ENCODE assay signal across 9 mouse cellular contexts in the genomic region with DNA sequence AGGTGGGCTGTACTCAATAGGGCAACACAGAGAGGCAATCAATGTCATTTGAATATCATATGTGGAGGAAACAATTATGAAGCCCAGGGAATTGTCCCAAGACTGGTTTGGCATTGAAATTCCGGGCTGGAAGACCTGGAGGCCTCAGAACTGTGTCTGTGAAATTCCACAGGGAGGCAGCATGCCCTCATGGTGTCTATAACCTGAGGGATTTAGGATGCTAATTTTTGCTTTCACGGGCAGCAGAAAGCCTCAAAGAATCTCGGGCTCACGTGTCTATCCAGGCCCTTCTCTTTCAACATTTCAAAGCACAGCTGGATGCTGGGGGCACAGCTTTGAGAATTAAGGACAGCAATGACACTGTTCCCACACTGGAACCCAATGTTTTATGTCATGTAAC. TPM values are rescaled to one million over a fixed set of nuclear protein-coding genes. Genes with fewer than 3 reads are reported as not detected.
A peak's percentile ranks its signal among the peaks of the same experiment; 100 is the strongest.
DNase-seq lines count a peak whose midpoint lies in the region; ATAC-seq and TF ChIP-seq lines count a peak whose summit lies in the region.
"Had no signal": no experiment of that assay in that cellular context is flagged by ENCODE, and none has a peak within 500 bp of the region (broad histone marks: within the 10 kb centered on the region; RNA-seq: fewer than 3 reads in every experiment).

No protein-coding gene starts in this region.

- intact Hi-C loops in left cerebral cortex, adult 2 months (cut with DNase I), result loop anchor here (1.0 kb wide), 1 partner anchor 242 kb away; no protein-coding TSS in a partner anchor

- H3K27ac ChIP-seq in lung, embryonic 14.5 days (ENCODE audit: low read depth), result no peak overlapping the region
- no peak overlapping the region for H3K27ac ChIP-seq in left cerebral cortex, adult 2 months
- H3K27ac ChIP-seq: embryonic facial prominence, embryonic 13.5 days had no signal

- no peaks in the 10 kb centered on the region for H3K36me3 ChIP-seq in lung, embryonic 14.5 days (ENCODE audit: insufficient read depth)
- H3K36me3 ChIP-seq: embryonic facial prominence, embryonic 13.5 days had no signal

- H3K4me3 ChIP-seq in lung, embryonic 14.5 days (ENCODE audit: low read depth, low read length), result no peak overlapping the region
- no peak overlapping the region for H3K4me3 ChIP-seq in left cerebral cortex, adult 2 months
- H3K4me3 ChIP-seq: embryonic facial prominence, embryonic 13.5 days had no signal

- no peaks in the 10 kb centered on the region for H3K9me3 ChIP-seq in lung, embryonic 14.5 days (ENCODE audit: low read depth, low read length)
- H3K9me3 ChIP-seq: embryonic facial prominence, embryonic 13.5 days had no signal

- peak; percentile 18 to 69 for DNase-seq in adrenal gland, adult (ENCODE audit: inconsistent age in 2 of 2, low spot score in 1 of 2)
- no peak for DNase-seq in adrenal gland, adult 8-10 months
- peak; percentile 34 for DNase-seq in lung, embryonic 14.5 days
- DNase-seq in lung, adult 18-20 months, result no peak
- peak; percentile 20 for DNase-seq in embryo, embryonic 9.5 days (ENCODE audit: extremely low spot score)
- DNase-seq in left cerebral cortex, adult 2 months (ENCODE audit: extremely low spot score in 1 of 2, low spot score in 2 of 2), result peak; percentile 30 to 35
- DNase-seq in urinary bladder, postnatal 14 days (ENCODE audit: low spot score), result no peak
- no peak for DNase-seq in thymus, postnatal 0 days (ENCODE audit: low spot score)

- no peaks in the 10 kb centered on the region for H3K27me3 ChIP-seq in lung, embryonic 14.5 days (ENCODE audit: insufficient read depth, low read length)
- H3K27me3 ChIP-seq: embryonic facial prominence, embryonic 13.5 days had no signal

- TF ChIP-seq CTCF in lung, embryonic 14.5 days (IDR thresholded peaks at IDR 0.05; ENCODE audit: low read depth), result peak; percentile 45; the same call in 1 of the 2 replicates
- peak; percentile 74 for TF ChIP-seq CTCF in left cerebral cortex, adult 2 months (IDR thresholded peaks at IDR 0.05)

- no peak overlapping the region for H3K9ac ChIP-seq in lung, embryonic 14.5 days
- H3K9ac ChIP-seq: embryonic facial prominence, embryonic 13.5 days had no signal

- ATAC-seq in lung, embryonic 14.5 days (ENCODE audit: insufficient read depth), result no peak

- WGBS in lung, embryonic 14.5 days, result 16% methylated on average over 4 of the region's 4 CpGs

- H3K4me1 ChIP-seq in lung, embryonic 14.5 days (ENCODE audit: insufficient read depth), result no peaks in the 10 kb centered on the region
- H3K4me1 ChIP-seq: embryonic facial prominence, embryonic 13.5 days had no signal

- no peak overlapping the region for H3K4me2 ChIP-seq in lung, embryonic 14.5 days
- H3K4me2 ChIP-seq: embryonic facial prominence, embryonic 13.5 days had no signal

RNA-seq across cellular contexts. Expression of a gene that starts 45.5 kb away (rescaled TPM):
- total RNA-seq in adrenal gland, adult 8-10 months (2022), result 10 to 100 TPM in 2 of 4 experiments, 1 to 10 TPM in 2; 8.5 to 11.0 (median 9.9) TPM
- 1.4 and 2.0 TPM in 2 replicates for polyA plus RNA-seq in lung, embryonic 14.5 days (2014; fragmentation: Nextera tagmentation; extraction: Ambion mirVana)
- 1 to 10 TPM; 7.8 to 8.2 TPM for total RNA-seq in left cerebral cortex, adult 2 months (2021)
- polyA plus RNA-seq in thymus, postnatal 0 days (2015; fragmentation: Nextera tagmentation; extraction: Ambion mirVana), result 1.0 and 1.2 TPM in 2 replicates

Comparison
In these comparisons a context has a peak if more than half of its experiments do, and no peak if none do; other contexts are left out.
1. DNase-seq: peak in adrenal gland, adult (2 of 2), lung, embryonic 14.5 days (single experiment), embryo, embryonic 9.5 days (single experiment) and left cerebral cortex, adult 2 months (2 of 2); none in adrenal gland, adult 8-10 months (single experiment), lung, adult 18-20 months (0 of 2), urinary bladder, postnatal 14 days (single experiment) and thymus, postnatal 0 days (single experiment).